Mouse (Mus musculus) MEL (cell line): ENCODE data around the gene Hps5. TPM values are rescaled to one million over a fixed set of nuclear protein-coding genes. Genes with fewer than 3 reads are reported as not detected.

Source experiments
- DNase-seq: peaks from one replicate; pipeline ENCODE4 v3.0.0; 2011; ENCODE audit warnings: low read depth, low spot score
- H3K27ac ChIP-seq: 2 replicates; pipeline ENCODE4 v1.5.1; 2012; ENCODE audit warnings: low read depth, mild to moderate bottlenecking, control low read depth, low read length, moderate library complexity; ENCODE audit not compliant: control insufficient read depth
- H3K27me3 ChIP-seq, 2 experiments: fragments of 150-350 bp in 1 of 2; sonication (generic) in 1 of 2; 2 replicates each; pipeline ENCODE4 v1.6.1; 2012; ENCODE audit warnings: low read length in 2 of 2, mild to moderate bottlenecking in 2 of 2, improper control_type of control experiment in 1 of 2, moderate library complexity in 1 of 2; ENCODE audit not compliant: insufficient read depth in 2 of 2, control insufficient read depth in 1 of 2
- H3K36me3 ChIP-seq, 2 experiments: 2 replicates each; pipeline ENCODE4 v1.6.1; 2012 to 2014; ENCODE audit warnings: low read length in 2 of 2, improper control_type of control experiment in 1 of 2, inconsistent platforms in 1 of 2, mild to moderate bottlenecking in 1 of 2; ENCODE audit not compliant: insufficient read depth in 2 of 2, control insufficient read depth in 1 of 2
- H3K4me1 ChIP-seq, 2 experiments: fragments of 150-350 bp in 1 of 2; sonication (generic) in 1 of 2; 2 replicates each; pipeline ENCODE4 v1.6.1; 2012; ENCODE audit warnings: low read length in 2 of 2, improper control_type of control experiment in 1 of 2, mild to moderate bottlenecking in 1 of 2; ENCODE audit not compliant: insufficient read depth in 2 of 2, control insufficient read depth in 1 of 2
- H3K4me3 ChIP-seq, 2 experiments: fragments of 150-350 bp in 1 of 2; sonication (generic) in 1 of 2; 2 replicates each; pipeline ENCODE4 v1.5.1; 2012; ENCODE audit warnings: low read depth in 2 of 2, low read length in 2 of 2, mild to moderate bottlenecking in 2 of 2, moderate library complexity in 2 of 2, control low read depth in 1 of 2, improper control_type of control experiment in 1 of 2; ENCODE audit not compliant: control insufficient read depth in 1 of 2, insufficient read depth in 1 of 2
- H3K79me2 ChIP-seq: 2 replicates; pipeline ENCODE4 v1.6.1; 2012; ENCODE audit warnings: mild to moderate bottlenecking, low read length, moderate library complexity; ENCODE audit not compliant: control insufficient read depth, poor library complexity, insufficient read depth
- H3K9ac ChIP-seq: 2 replicates; pipeline ENCODE4 v1.6.1; 2012; ENCODE audit warnings: low read depth, mild to moderate bottlenecking, control low read depth, low read length, moderate library complexity; ENCODE audit not compliant: control insufficient read depth, poor library complexity, severe bottlenecking
- H3K9me3 ChIP-seq: fragments of 150-350 bp; sonication (generic); replicated peaks from 2 replicates; pipeline ENCODE4 v1.6.1; 2012; ENCODE audit warnings: mild to moderate bottlenecking, low read length, improper control_type of control experiment, moderate library complexity; ENCODE audit not compliant: insufficient read depth
- BHLHE40 ChIP-seq: IDR thresholded peaks from 2 replicates; pipeline ENCODE4 v1.6.1; 2012; ENCODE audit warnings: low read depth, mild to moderate bottlenecking, inconsistent platforms, low read length, improper control_type of control experiment, borderline replicate concordance
- CHD2 ChIP-seq: IDR thresholded peaks from 2 replicates; pipeline ENCODE4 v1.6.1; 2011; ENCODE audit warnings: low read length, improper control_type of control experiment
- CTCF ChIP-seq, 3 experiments: IDR thresholded peaks in 2 of 3; conservative IDR thresholded peaks in 1 of 3; 2 replicates each; pipeline ENCODE4 v1.5.1; 2011 to 2012; ENCODE audit warnings: low read length in 3 of 3, low read depth in 2 of 3, mild to moderate bottlenecking in 2 of 3, improper control_type of control experiment in 1 of 3, inconsistent platforms in 1 of 3, mixed read lengths in 1 of 3, moderate library complexity in 1 of 3; ENCODE audit not compliant: control insufficient read depth in 1 of 3, insufficient read depth in 1 of 3, poor library complexity in 1 of 3, severe bottlenecking in 1 of 3
- E2F4 ChIP-seq: IDR thresholded peaks from 2 replicates; pipeline ENCODE4 v1.6.1; 2011; ENCODE audit warnings: low read depth, low read length, improper control_type of control experiment, borderline replicate concordance
- EP300 ChIP-seq, 2 experiments: IDR thresholded peaks; 2 replicates each; pipeline ENCODE4 v1.6.1; 2011; ENCODE audit warnings: improper control_type of control experiment in 2 of 2, low read length in 2 of 2, low read depth in 1 of 2, mild to moderate bottlenecking in 1 of 2
- GABPA ChIP-seq: IDR thresholded peaks from 2 replicates; pipeline ENCODE4 v1.6.1; 2012; ENCODE audit warnings: low read depth, mild to moderate bottlenecking, inconsistent platforms, low read length, improper control_type of control experiment, moderate library complexity
- JUND ChIP-seq: IDR thresholded peaks from 2 replicates; pipeline ENCODE4 v1.6.1; 2011; ENCODE audit warnings: low read depth, mild to moderate bottlenecking, improper control_type of control experiment, low read length
- KAT2A ChIP-seq: conservative IDR thresholded peaks from 2 replicates; pipeline ENCODE4 v1.6.1; 2012; ENCODE audit warnings: low read depth, low read length, improper control_type of control experiment, inconsistent platforms
- MAFK ChIP-seq: IDR thresholded peaks from 2 replicates; pipeline ENCODE4 v1.6.1; 2011; ENCODE audit warnings: low read depth, mild to moderate bottlenecking, low read length, improper control_type of control experiment, borderline replicate concordance
- MAX ChIP-seq: IDR thresholded peaks from 2 replicates; pipeline ENCODE4 v1.6.1; 2011; ENCODE audit warnings: low read length, improper control_type of control experiment
- MEF2A ChIP-seq: IDR thresholded peaks from 2 replicates; pipeline ENCODE4 v1.6.1; 2014; ENCODE audit warnings: low read depth, mild to moderate bottlenecking, inconsistent platforms, low read length, improper control_type of control experiment; ENCODE audit not compliant: poor library complexity, insufficient replicate concordance, severe bottlenecking; ENCODE audit errors: extremely low read depth
- MXI1 ChIP-seq: IDR thresholded peaks from 2 replicates; pipeline ENCODE4 v1.6.1; 2011; ENCODE audit warnings: mild to moderate bottlenecking, low read depth, low read length, improper control_type of control experiment
- MYB ChIP-seq: IDR thresholded peaks from 2 replicates; pipeline ENCODE4 v1.6.1; 2011; ENCODE audit warnings: mild to moderate bottlenecking, low read depth, low read length, improper control_type of control experiment
- MYC ChIP-seq: IDR thresholded peaks from 2 replicates; pipeline ENCODE4 v1.6.1; 2011; ENCODE audit warnings: low read depth, mild to moderate bottlenecking, low read length, improper control_type of control experiment, moderate library complexity
- NELFE ChIP-seq: IDR thresholded peaks from 2 replicates; pipeline ENCODE4 v1.6.1; 2011; ENCODE audit warnings: low read depth, low read length, improper control_type of control experiment
- POLR2A ChIP-seq, 2 experiments: IDR thresholded peaks; 2 replicates each; pipeline ENCODE4 v1.6.1; 2011 to 2012; ENCODE audit warnings: low read length in 2 of 2, mild to moderate bottlenecking in 2 of 2, control low read depth in 1 of 2, improper control_type of control experiment in 1 of 2, low read depth in 1 of 2, moderate library complexity in 1 of 2; ENCODE audit not compliant: control insufficient read depth in 1 of 2, insufficient read depth in 1 of 2, poor library complexity in 1 of 2
- RCOR1 ChIP-seq: IDR thresholded peaks from 2 replicates; pipeline ENCODE4 v1.6.1; 2012; ENCODE audit warnings: low read depth, mild to moderate bottlenecking, inconsistent platforms, low read length, improper control_type of control experiment
- SIN3A ChIP-seq: IDR thresholded peaks from 2 replicates; pipeline ENCODE4 v1.6.1; 2012; ENCODE audit warnings: low read length, improper control_type of control experiment, inconsistent platforms
- SMC3 ChIP-seq: IDR thresholded peaks from 2 replicates; pipeline ENCODE4 v1.6.1; 2011; ENCODE audit warnings: low read depth, low read length, improper control_type of control experiment
- TAL1 ChIP-seq: IDR thresholded peaks from 2 replicates; pipeline ENCODE4 v1.6.1; 2012; ENCODE audit warnings: mild to moderate bottlenecking, inconsistent platforms, low read length, moderate library complexity, mixed read lengths
- TBP ChIP-seq: IDR thresholded peaks from 2 replicates; pipeline ENCODE4 v1.8.0; 2011; ENCODE audit warnings: low read depth, low read length, improper control_type of control experiment
- UBTF ChIP-seq: IDR thresholded peaks from 2 replicates; pipeline ENCODE4 v1.6.1; 2012; ENCODE audit warnings: low read depth, mild to moderate bottlenecking, inconsistent platforms, low read length, improper control_type of control experiment, moderate library complexity, borderline replicate concordance; ENCODE audit not compliant: insufficient read depth
- USF1 ChIP-seq: IDR thresholded peaks from 2 replicates; pipeline ENCODE4 v1.6.1; 2014; ENCODE audit warnings: low read depth, mild to moderate bottlenecking, inconsistent platforms, low read length, improper control_type of control experiment, moderate library complexity
- USF2 ChIP-seq, 2 experiments: IDR thresholded peaks; 2 replicates each; pipeline ENCODE4 v1.6.1; 2011 to 2012; ENCODE audit warnings: improper control_type of control experiment in 2 of 2, low read length in 2 of 2, borderline replicate concordance in 1 of 2, inconsistent platforms in 1 of 2, low read depth in 1 of 2, mild to moderate bottlenecking in 1 of 2; ENCODE audit not compliant: insufficient read depth in 1 of 2
- ZC3H11A ChIP-seq: IDR thresholded peaks from 2 replicates; pipeline ENCODE4 v1.6.1; 2012; ENCODE audit warnings: low read depth, mild to moderate bottlenecking, inconsistent platforms, low read length, improper control_type of control experiment
- ZKSCAN1 ChIP-seq: IDR thresholded peaks from 2 replicates; pipeline ENCODE4 v1.6.1; 2012; ENCODE audit warnings: low read depth, mild to moderate bottlenecking, inconsistent platforms, low read length, improper control_type of control experiment, moderate library complexity
- ZNF384 ChIP-seq: IDR thresholded peaks from 2 replicates; pipeline ENCODE4 v1.6.1; 2012; ENCODE audit warnings: low read depth, mild to moderate bottlenecking, inconsistent platforms, low read length, improper control_type of control experiment
- polyA plus RNA-seq, 2 experiments: library from polyadenylated mRNA; stranded (reverse) in 1 of 2; unstranded in 1 of 2; fragments of >175 nt in 1 of 2; fragments of >200 nt in 1 of 2; gene quantifications; 2 replicates each; pipeline versions ENCODE4 v1.2.1 to v1.2.4; 2012; ENCODE audit warnings: low replicate concordance in 2 of 2, low read depth in 1 of 2; ENCODE audit not compliant: insufficient read length in 2 of 2, insufficient read depth in 1 of 2, missing spikeins in 1 of 2
- total RNA-seq: library from RNA; depleted of rRNA; stranded (reverse); fragments of 300-350 nt; gene quantifications from 2 replicates; pipeline ENCODE4 v1.2.3, GENCODE M21; 2012

The Hps5 gene
- total and polyA plus RNA-seq, 3 experiments = 19.3 to 20.2 TPM; not detected in 1

DNA sequence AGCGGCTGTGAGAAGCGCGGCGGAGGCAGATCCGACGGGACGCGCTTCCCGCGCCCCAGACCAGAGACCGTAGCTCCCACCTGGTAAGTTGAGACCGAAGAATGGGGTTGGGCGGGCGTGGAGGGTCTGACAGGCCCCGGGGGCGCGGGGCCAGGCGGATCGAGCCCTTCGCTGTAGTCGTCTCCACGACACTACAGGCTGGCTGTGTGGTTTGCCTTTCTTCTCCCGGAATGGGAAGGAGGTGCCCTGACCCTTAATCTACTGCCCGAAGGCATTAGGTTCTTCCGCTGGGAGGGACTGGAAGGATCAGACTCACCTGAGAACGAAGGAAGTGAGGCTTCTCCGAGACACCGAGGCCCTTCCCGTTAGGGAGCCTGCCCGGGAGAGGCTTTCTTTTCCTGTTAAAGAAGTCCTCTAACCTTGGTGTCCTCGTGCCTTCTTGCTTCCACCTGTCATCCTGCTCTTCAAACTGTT is 379 bp upstream of the Hps5 start:
- Histone ChIP-seq H3K27me3 (no peaks in the 10 kb centered on the region), H3K27ac (peak overlapping the region; percentile 73), H3K9me3 (no peaks in the 10 kb centered on the region), H3K9ac (peak overlapping the region; percentile 95), H3K36me3 (peaks cover 22 to 34% of the 10 kb centered on the region in 2 experiments), H3K4me3 (peak overlapping the region; percentile 85 to 94), H3K4me1 (peaks cover 9 to 15% of the 10 kb centered on the region in 2 experiments), H3K79me2 (peaks cover 47% of the 10 kb centered on the region)
- DNase-seq = no peak
- TF ChIP-seq MYC (no peak; the same call in 1 of the 2 replicates), GABPA (no peak), CHD2 (no peak), BHLHE40 (no peak), JUND (no peak), POLR2A (IDR thresholded peaks at IDR 0.05; ENCODE audit: control insufficient read depth in 1 of 2, insufficient read depth in 1 of 2, low read depth in 1 of 2, low read length in 2 of 2, poor library complexity in 1 of 2) (peak in 1 of 2 experiments; percentile 67; a peak in 1 of 4 replicates), UBTF (0 out of 2 replicates have a peak, but pooled peaks have one; percentile 66), MAX (no peak), RCOR1 (no peak), SIN3A (peak; percentile 29; the same call in 1 of the 2 replicates), KAT2A (0 out of 2 replicates have a peak, but pooled peaks have one; percentile 6), CTCF (IDR thresholded peaks at IDR 0.05 in 2 of 3, conservative IDR thresholded peaks at IDR 0.05 in 1 of 3; ENCODE audit: control insufficient read depth in 1 of 3, insufficient read depth in 1 of 3, low read depth in 2 of 3, low read length in 3 of 3, poor library complexity in 1 of 3, severe bottlenecking in 1 of 3) (no peak), ZKSCAN1 (no peak), ZNF384 (no peak), USF1 (no peak; the same call in none of the 2 replicates), MYB (no peak), TBP (0 out of 2 replicates have a peak, but pooled peaks have one; percentile 11), TAL1 (no peak)

DNA sequence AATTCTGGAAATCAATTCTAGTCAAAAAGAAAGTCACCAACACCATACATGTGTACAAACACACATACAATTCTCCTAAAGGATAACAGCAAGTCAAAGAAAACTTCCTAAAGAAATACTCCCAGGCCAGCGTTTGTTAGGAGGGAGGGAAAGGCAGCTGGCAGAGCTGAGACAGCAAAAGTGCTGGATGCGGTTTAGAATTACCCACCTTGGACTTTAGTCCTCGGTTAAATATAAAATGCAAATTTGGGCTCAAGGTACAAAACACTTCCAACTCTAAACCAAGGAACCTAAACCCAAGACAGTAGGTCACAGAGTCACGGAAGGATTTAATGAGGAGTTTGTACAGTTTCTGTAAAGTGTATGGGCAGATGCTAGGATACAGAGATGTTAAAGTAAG is 2.0 kb downstream of the Hps5 start:
- no peak overlapping the region for H3K9ac ChIP-seq

More for the DNA sequence above, 2.0 kb downstream of the Hps5 start:
- no peaks in the 10 kb centered on the region for H3K9me3 ChIP-seq
- H3K4me1 ChIP-seq = peaks cover 9 to 13% of the 10 kb centered on the region in 2 experiments
- no peak overlapping the region for H3K4me3 ChIP-seq
- peaks cover 43% of the 10 kb centered on the region for H3K79me2 ChIP-seq
- peaks cover 13 to 31% of the 10 kb centered on the region in 2 experiments for H3K36me3 ChIP-seq
- no peak overlapping the region for H3K27ac ChIP-seq
- TF ChIP-seq USF2 (IDR thresholded peaks at IDR 0.05; ENCODE audit: borderline replicate concordance in 1 of 2, insufficient read depth in 1 of 2, low read depth in 1 of 2, low read length in 2 of 2) = no peak
- no peak for TF ChIP-seq SMC3
- TF ChIP-seq ZNF384 = no peak
- TF ChIP-seq MYB = no peak
- no peak for TF ChIP-seq MAFK
- no peak for TF ChIP-seq E2F4
- no peak for TF ChIP-seq ZKSCAN1
- no peak for TF ChIP-seq CTCF (IDR thresholded peaks at IDR 0.05 in 2 of 3, conservative IDR thresholded peaks at IDR 0.05 in 1 of 3; ENCODE audit: control insufficient read depth in 1 of 3, insufficient read depth in 1 of 3, low read depth in 2 of 3, low read length in 3 of 3, poor library complexity in 1 of 3, severe bottlenecking in 1 of 3)
- TF ChIP-seq TBP = no peak
- no peak for TF ChIP-seq ZC3H11A
- TF ChIP-seq KAT2A = no peak
- TF ChIP-seq MEF2A = no peak
- no peak for TF ChIP-seq JUND
- TF ChIP-seq NELFE = no peak
- TF ChIP-seq EP300 (IDR thresholded peaks at IDR 0.05; ENCODE audit: low read depth in 1 of 2, low read length in 2 of 2) = no peak
- no peak for TF ChIP-seq POLR2A (IDR thresholded peaks at IDR 0.05; ENCODE audit: control insufficient read depth in 1 of 2, insufficient read depth in 1 of 2, low read depth in 1 of 2, low read length in 2 of 2, poor library complexity in 1 of 2)
- no peak for TF ChIP-seq MXI1
- no peak for DNase-seq
- H3K27me3 ChIP-seq = no peaks in the 10 kb centered on the region
